Mouse (Mus musculus): ENCODE data around the gene Lcp1.
A peak's percentile ranks its signal among the peaks of the same experiment; 100 is the strongest.

Gene Lcp1

GRCm38 (mm10) chr14:75205363-75206051 lies 74.6 kb downstream of the Lcp1 start:
- DNase-seq (ENCODE audit: low spot score in 2 of 2), result no peak

- no peak for DNase-seq (ENCODE audit: low spot score in 2 of 2)
Observed at GRCm38 (mm10) chr14:75206307-75206706, 75.4 kb downstream of the Lcp1 start.

GRCm38 (mm10) chr14:75208572-75209151 lies 77.8 kb downstream of the Lcp1 start:
- no peak for DNase-seq (ENCODE audit: low spot score in 2 of 2)

- no peak for DNase-seq (ENCODE audit: low spot score in 2 of 2)
Observed at GRCm38 (mm10) chr14:75213752-75214151, 82.9 kb downstream of the Lcp1 start.

- DNase-seq (ENCODE audit: low spot score in 2 of 2), result no peak
Observed at GRCm38 (mm10) chr14:75218843-75219242, 87.9 kb downstream of the Lcp1 start.

GRCm38 (mm10) chr14:75219250-75219913 lies 88.5 kb downstream of the Lcp1 start:
- DNase-seq (ENCODE audit: low spot score in 2 of 2), result no peak

- DNase-seq (ENCODE audit: low spot score in 2 of 2), result no peak
Observed at GRCm38 (mm10) chr14:75222386-75222785, 91.5 kb downstream of the Lcp1 start.

GRCm38 (mm10) chr14:75227453-75228084 lies 96.7 kb downstream of the Lcp1 start:
- DNase-seq (ENCODE audit: low spot score in 2 of 2), result no peak

GRCm38 (mm10) chr14:75229834-75230233 lies 98.9 kb downstream of the Lcp1 start:
- DNase-seq (ENCODE audit: low spot score in 2 of 2), result peak; percentile 28 to 68

- DNase-seq (ENCODE audit: low spot score in 2 of 2), result no peak
Observed at GRCm38 (mm10) chr14:75233070-75233469, 102.2 kb downstream of the Lcp1 start.

- DNase-seq (ENCODE audit: low spot score in 2 of 2), result no peak
Observed at GRCm38 (mm10) chr14:75235552-75235951, 104.7 kb downstream of the Lcp1 start.

GRCm38 (mm10) chr14:75235955-75236635 lies 105.2 kb downstream of the Lcp1 start:
- DNase-seq (ENCODE audit: low spot score in 2 of 2), result no peak

- no peak for DNase-seq (ENCODE audit: low spot score in 2 of 2)
Observed at GRCm38 (mm10) chr14:75236636-75237003, 105.7 kb downstream of the Lcp1 start.

- no peak for DNase-seq (ENCODE audit: low spot score in 2 of 2)
Observed at GRCm38 (mm10) chr14:75237096-75237495, 106.2 kb downstream of the Lcp1 start.

GRCm38 (mm10) chr14:75238054-75238692 lies 107.3 kb downstream of the Lcp1 start:
- DNase-seq (ENCODE audit: low spot score in 2 of 2), result no peak

- no peak for DNase-seq (ENCODE audit: low spot score in 2 of 2)
Observed at GRCm38 (mm10) chr14:75242087-75242486, 111.2 kb downstream of the Lcp1 start, which contains the start of gene Cpb2. Cpb2 (plus strand) TSS chr14:75242287.

- no peak for DNase-seq (ENCODE audit: low spot score in 2 of 2)
Observed at GRCm38 (mm10) chr14:75246024-75247000, 115.4 kb downstream of the Lcp1 start.

- no peak for DNase-seq (ENCODE audit: low spot score in 2 of 2)
Observed at GRCm38 (mm10) chr14:75250432-75250831, 119.5 kb downstream of the Lcp1 start.

- peak in 1 of 2 experiments; percentile 15 for DNase-seq (ENCODE audit: low spot score in 2 of 2)
Observed at GRCm38 (mm10) chr14:75256521-75256920, 125.6 kb downstream of the Lcp1 start.

- DNase-seq (ENCODE audit: low spot score in 2 of 2), result no peak
Observed at GRCm38 (mm10) chr14:75269531-75269930, 138.6 kb downstream of the Lcp1 start.
